Mouse (Mus musculus): ENCODE results near the gene Uevld. TPM values are rescaled to one million over a fixed set of nuclear protein-coding genes. Genes with fewer than 3 reads are reported as not detected.

Uevld gene
- polyA plus RNA-seq, 1 experiment from 2014 or later: 3.2 TPM

- Histone ChIP-seq H3K4me2 (ENCODE audit: low read depth, low read length) (no peak overlapping the region), H3K9me3 (ENCODE audit: low read length) (no peaks in the 10 kb centered on the region), H3K27ac (ENCODE audit: low read depth) (no peak overlapping the region), H3K4me3 (ENCODE audit: low read depth, low read length) (no peak overlapping the region), H3K36me3 (replicated peaks; ENCODE audit: insufficient read depth, low read length) (no peaks in the 10 kb centered on the region), H3K9ac (replicated peaks) (no peak overlapping the region), H3K4me1 (ENCODE audit: insufficient read depth) (peaks cover 21% of the 10 kb centered on the region), H3K27me3 (ENCODE audit: insufficient read depth, low read length) (no peaks in the 10 kb centered on the region)
- no peak for TF ChIP-seq CTCF (IDR thresholded peaks at IDR 0.05; ENCODE audit: low read depth)
- TF ChIP-seq EP300 (IDR thresholded peaks at IDR 0.05; ENCODE audit: low read depth): no peak
- no peak for ATAC-seq
- no peak for DNase-seq
Measured at GRCm38 (mm10) chr7:46962132-46962531, 3.8 kb upstream of the Uevld start.

- Histone ChIP-seq H3K27me3 (ENCODE audit: insufficient read depth, low read length) (no peaks in the 10 kb centered on the region), H3K4me3 (ENCODE audit: low read depth, low read length) (no peak overlapping the region), H3K4me2 (ENCODE audit: low read depth, low read length) (no peak overlapping the region), H3K36me3 (replicated peaks; ENCODE audit: insufficient read depth, low read length) (no peaks in the 10 kb centered on the region), H3K9ac (replicated peaks) (no peak overlapping the region), H3K9me3 (ENCODE audit: low read length) (no peaks in the 10 kb centered on the region), H3K4me1 (ENCODE audit: insufficient read depth) (peaks cover 22% of the 10 kb centered on the region), H3K27ac (ENCODE audit: low read depth) (no peak overlapping the region)
- DNase-seq: no peak
- 37% methylated on average over 3 of the region's 3 CpGs for WGBS (ENCODE audit: insufficient replicate concordance)
- no peak for ATAC-seq
- no peak for TF ChIP-seq EP300 (IDR thresholded peaks at IDR 0.05; ENCODE audit: low read depth)
- TF ChIP-seq CTCF (IDR thresholded peaks at IDR 0.05; ENCODE audit: low read depth): no peak
Measured at GRCm38 (mm10) chr7:46960991-46961390, 2.7 kb upstream of the Uevld start.

DNA sequence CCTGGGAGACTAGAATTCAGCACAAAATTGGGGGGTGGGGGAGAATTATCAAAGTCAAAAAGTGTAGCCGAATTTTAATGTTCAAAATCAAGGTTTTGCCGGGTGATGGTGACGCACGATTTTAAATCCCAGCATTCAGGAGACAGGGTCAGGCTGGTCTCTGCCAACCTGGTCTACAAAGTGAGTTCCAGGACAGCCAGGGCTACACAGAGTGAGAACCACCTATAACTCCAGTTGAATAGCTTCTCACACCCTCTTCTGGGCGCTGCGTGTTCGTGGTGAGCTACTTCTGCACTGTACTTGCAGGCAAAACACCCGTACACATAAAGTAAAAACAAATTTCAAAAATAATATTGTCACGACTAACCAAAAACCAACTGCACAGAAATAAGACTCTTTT lies 526 bp upstream of the Uevld start:
- ATAC-seq: no peak
- peak overlapping the region; percentile 95 for H3K4me3 ChIP-seq (ENCODE audit: low read depth, low read length)

GRCm38 (mm10) chr7:46935847-46936246 lies 22.5 kb downstream of the Uevld start:
- H3K27ac ChIP-seq (ENCODE audit: low read depth): no peak overlapping the region
- H3K4me2 ChIP-seq (ENCODE audit: low read depth, low read length): no peak overlapping the region
- H3K9me3 ChIP-seq (ENCODE audit: low read length): no peaks in the 10 kb centered on the region
- H3K27me3 ChIP-seq (ENCODE audit: insufficient read depth, low read length): no peaks in the 10 kb centered on the region
- H3K9ac ChIP-seq (replicated peaks): no peak overlapping the region
- DNase-seq: peak; percentile 68
- no peak overlapping the region for H3K4me3 ChIP-seq (ENCODE audit: low read depth, low read length)
- H3K36me3 ChIP-seq (replicated peaks; ENCODE audit: insufficient read depth, low read length): peaks cover 26% of the 10 kb centered on the region
- TF ChIP-seq EP300 (IDR thresholded peaks at IDR 0.05; ENCODE audit: low read depth): no peak
- peak; percentile 67 for TF ChIP-seq CTCF (IDR thresholded peaks at IDR 0.05; ENCODE audit: low read depth)
- WGBS (ENCODE audit: insufficient replicate concordance): 38% methylated on average over 4 of the region's 4 CpGs
- ATAC-seq: peak; percentile 82
- peaks cover 3% of the 10 kb centered on the region; the same call in 1 of the 2 replicates for H3K4me1 ChIP-seq (ENCODE audit: insufficient read depth)

More for the DNA sequence above, 526 bp upstream of the Uevld start:
- no peak for DNase-seq
- peaks cover 22% of the 10 kb centered on the region for H3K4me1 ChIP-seq (ENCODE audit: insufficient read depth)
- H3K27ac ChIP-seq (ENCODE audit: low read depth): no peak overlapping the region
- no peaks in the 10 kb centered on the region for H3K27me3 ChIP-seq (ENCODE audit: insufficient read depth, low read length)
- peak overlapping the region; percentile 89; the same call in 1 of the 2 replicates for H3K9ac ChIP-seq (replicated peaks)
- TF ChIP-seq CTCF (IDR thresholded peaks at IDR 0.05; ENCODE audit: low read depth): no peak
- H3K9me3 ChIP-seq (ENCODE audit: low read length): no peaks in the 10 kb centered on the region
- peaks cover 6% of the 10 kb centered on the region for H3K36me3 ChIP-seq (replicated peaks; ENCODE audit: insufficient read depth, low read length)
- 16% methylated on average over 9 of the region's 9 CpGs for WGBS (ENCODE audit: insufficient replicate concordance)
- peak overlapping the region; percentile 99 for H3K4me2 ChIP-seq (ENCODE audit: low read depth, low read length)

GRCm38 (mm10) chr7:46934788-46935187 lies 23.5 kb downstream of the Uevld start:
- no peak for DNase-seq
- Histone ChIP-seq H3K4me3 (ENCODE audit: low read depth, low read length) (no peak overlapping the region), H3K9ac (replicated peaks) (no peak overlapping the region), H3K36me3 (replicated peaks; ENCODE audit: insufficient read depth, low read length) (peaks cover 26% of the 10 kb centered on the region), H3K4me1 (ENCODE audit: insufficient read depth) (peaks cover 3% of the 10 kb centered on the region; the same call in 1 of the 2 replicates), H3K4me2 (ENCODE audit: low read depth, low read length) (no peak overlapping the region), H3K27ac (ENCODE audit: low read depth) (no peak overlapping the region), H3K9me3 (ENCODE audit: low read length) (no peaks in the 10 kb centered on the region), H3K27me3 (ENCODE audit: insufficient read depth, low read length) (no peaks in the 10 kb centered on the region)
- no peak for ATAC-seq
- TF ChIP-seq EP300 (IDR thresholded peaks at IDR 0.05; ENCODE audit: low read depth) (no peak), CTCF (IDR thresholded peaks at IDR 0.05; ENCODE audit: low read depth) (no peak)
- 71% methylated on average over 8 of the region's 8 CpGs for WGBS (ENCODE audit: insufficient replicate concordance)

GRCm38 (mm10) chr7:46931370-46931769 lies 27.0 kb downstream of the Uevld start:
- Histone ChIP-seq H3K4me3 (ENCODE audit: low read depth, low read length) (no peak overlapping the region), H3K4me1 (ENCODE audit: insufficient read depth) (peaks cover 3% of the 10 kb centered on the region; the same call in 1 of the 2 replicates), H3K4me2 (ENCODE audit: low read depth, low read length) (no peak overlapping the region), H3K9ac (replicated peaks) (no peak overlapping the region), H3K9me3 (ENCODE audit: low read length) (no peaks in the 10 kb centered on the region), H3K27ac (ENCODE audit: low read depth) (no peak overlapping the region), H3K36me3 (replicated peaks; ENCODE audit: insufficient read depth, low read length) (peaks cover 23% of the 10 kb centered on the region), H3K27me3 (ENCODE audit: insufficient read depth, low read length) (no peaks in the 10 kb centered on the region)
- WGBS (ENCODE audit: insufficient replicate concordance): 87% methylated on average over 3 of the region's 3 CpGs
- DNase-seq (no peak), ATAC-seq (no peak)
- TF ChIP-seq EP300 (IDR thresholded peaks at IDR 0.05; ENCODE audit: low read depth): no peak
- no peak for TF ChIP-seq CTCF (IDR thresholded peaks at IDR 0.05; ENCODE audit: low read depth)

DNA sequence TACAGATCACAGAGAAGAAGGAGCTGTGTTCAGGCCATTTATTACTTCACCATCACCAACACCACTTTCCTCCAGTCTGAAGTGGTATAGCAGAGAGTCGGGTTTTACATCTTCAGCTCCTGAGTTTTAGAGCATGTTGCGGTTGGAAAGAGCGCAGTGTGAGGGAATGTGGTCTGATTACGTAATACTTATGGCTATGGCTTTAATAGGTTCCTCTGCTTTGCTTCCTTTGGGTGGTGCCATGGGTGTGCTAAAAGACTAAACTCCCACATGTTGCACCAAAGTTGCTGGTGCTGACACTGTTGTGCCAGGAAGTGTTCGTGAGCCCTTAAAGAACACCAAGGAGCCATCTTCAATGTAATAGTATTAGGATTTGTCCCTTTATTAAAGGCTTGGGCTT lies 30.0 kb downstream of the Uevld start:
- Histone ChIP-seq H3K27ac (ENCODE audit: low read depth) (no peak overlapping the region), H3K4me2 (ENCODE audit: low read depth, low read length) (no peak overlapping the region), H3K4me3 (ENCODE audit: low read depth, low read length) (no peak overlapping the region), H3K36me3 (replicated peaks; ENCODE audit: insufficient read depth, low read length) (peaks cover 19% of the 10 kb centered on the region), H3K27me3 (ENCODE audit: insufficient read depth, low read length) (no peaks in the 10 kb centered on the region), H3K9me3 (ENCODE audit: low read length) (no peaks in the 10 kb centered on the region), H3K9ac (replicated peaks) (no peak overlapping the region), H3K4me1 (ENCODE audit: insufficient read depth) (no peaks in the 10 kb centered on the region)
- ATAC-seq: no peak
- WGBS (ENCODE audit: insufficient replicate concordance): 66% methylated on average over 5 of the region's 5 CpGs
- TF ChIP-seq EP300 (IDR thresholded peaks at IDR 0.05; ENCODE audit: low read depth) (no peak), CTCF (IDR thresholded peaks at IDR 0.05; ENCODE audit: low read depth) (no peak)
- no peak for DNase-seq
